Mouse (Mus musculus): ENCODE results near the gene Pdzd7.

DNA sequence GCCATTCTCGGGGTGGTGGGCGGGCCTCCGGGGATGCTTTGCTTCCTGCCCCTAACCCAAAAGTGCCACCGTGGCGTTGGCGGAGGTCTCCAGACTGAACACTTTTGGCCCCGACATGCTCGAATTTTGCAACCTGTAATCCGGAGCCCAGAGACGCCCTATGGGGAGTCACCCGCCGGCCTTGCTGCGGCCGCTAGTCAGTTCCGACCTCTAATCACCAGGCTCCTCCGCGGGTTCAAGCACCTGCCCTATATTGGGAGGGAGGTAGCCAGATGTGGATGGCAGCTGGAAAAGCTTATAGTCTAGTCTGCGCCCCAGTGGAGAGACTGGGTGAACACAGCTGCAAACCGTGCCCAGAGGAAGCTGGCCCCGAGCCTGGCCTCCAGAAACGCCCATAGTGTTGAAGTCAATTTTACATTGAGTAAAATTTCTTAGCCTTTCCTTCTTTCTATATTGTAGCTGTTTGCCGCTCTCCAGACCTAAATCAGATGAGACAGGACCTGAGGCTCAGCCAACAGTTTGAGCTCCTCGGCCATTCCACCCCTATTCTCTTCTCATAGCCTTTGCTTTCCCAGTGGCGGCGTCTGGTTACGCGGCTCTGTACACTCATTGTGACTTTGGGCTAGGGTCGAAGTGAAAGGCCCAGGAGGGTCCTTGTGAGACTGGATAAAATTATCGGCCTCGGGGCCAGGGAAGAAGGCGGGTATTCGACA lies 30.0 kb upstream of the Pdzd7 start:
- peak; percentile 21; the same call in 1 of the 2 replicates for TF ChIP-seq CTCF (IDR thresholded peaks at IDR 0.05; ENCODE audit: low read depth)
- no peak for TF ChIP-seq EP300 (optimal IDR thresholded peaks at IDR 0.05)
